Mouse (Mus musculus): ENCODE measurements around the gene Pdia6. TPM values are rescaled to one million over a fixed set of nuclear protein-coding genes. Genes with fewer than 3 reads are reported as not detected.

The Pdia6 gene
- polyA plus RNA-seq, 1 experiment: 81.4 TPM

- H3K4me1 ChIP-seq (ENCODE audit: control insufficient read depth, insufficient read depth, low read length): no peaks in the 10 kb centered on the region
- H3K27ac ChIP-seq (ENCODE audit: insufficient read depth, low read depth, low read length): no peak overlapping the region
- H3K4me3 ChIP-seq (ENCODE audit: insufficient read depth, low read length): no peak overlapping the region
- TF ChIP-seq CTCF (IDR thresholded peaks at IDR 0.05; ENCODE audit: low read depth, low read length) (no peak), POLR2A (IDR thresholded peaks at IDR 0.05; ENCODE audit: borderline replicate concordance, low read depth, low read length) (no peak)
Measured at GRCm38 (mm10) chr12:17235535-17236313, 30.6 kb upstream of the Pdia6 start.

GRCm38 (mm10) chr12:17238588-17239427 lies 27.5 kb upstream of the Pdia6 start:
- H3K4me1 ChIP-seq (ENCODE audit: control insufficient read depth, insufficient read depth, low read length): no peaks in the 10 kb centered on the region
- TF ChIP-seq CTCF (IDR thresholded peaks at IDR 0.05; ENCODE audit: low read depth, low read length) (no peak), POLR2A (IDR thresholded peaks at IDR 0.05; ENCODE audit: borderline replicate concordance, low read depth, low read length) (no peak)
- H3K27ac ChIP-seq (ENCODE audit: insufficient read depth, low read depth, low read length): no peak overlapping the region
- H3K4me3 ChIP-seq (ENCODE audit: insufficient read depth, low read length): no peak overlapping the region

DNA sequence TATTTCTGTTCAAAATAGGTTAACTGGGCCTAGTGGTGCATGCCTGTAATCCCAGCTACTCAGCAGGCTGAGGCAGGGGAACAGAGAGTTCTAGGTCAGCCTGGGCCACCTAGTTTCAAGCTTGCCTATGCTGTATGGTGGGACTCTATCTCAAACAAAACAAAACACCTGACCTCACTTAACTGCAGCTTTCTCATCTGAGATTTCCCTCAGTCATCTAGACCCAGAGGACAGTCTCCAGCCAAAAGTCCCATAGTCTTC lies 27.0 kb upstream of the Pdia6 start:
- no peak for TF ChIP-seq CTCF (IDR thresholded peaks at IDR 0.05; ENCODE audit: low read depth, low read length)
- no peak for TF ChIP-seq POLR2A (IDR thresholded peaks at IDR 0.05; ENCODE audit: borderline replicate concordance, low read depth, low read length)
- H3K4me1 ChIP-seq (ENCODE audit: control insufficient read depth, insufficient read depth, low read length): no peaks in the 10 kb centered on the region
- no peak overlapping the region for H3K4me3 ChIP-seq (ENCODE audit: insufficient read depth, low read length)
- no peak overlapping the region for H3K27ac ChIP-seq (ENCODE audit: insufficient read depth, low read depth, low read length)

GRCm38 (mm10) chr12:17241016-17241415 lies 25.3 kb upstream of the Pdia6 start:
- Histone ChIP-seq H3K4me1 (ENCODE audit: control insufficient read depth, insufficient read depth, low read length) (no peaks in the 10 kb centered on the region), H3K27ac (ENCODE audit: insufficient read depth, low read depth, low read length) (no peak overlapping the region), H3K4me3 (ENCODE audit: insufficient read depth, low read length) (no peak overlapping the region)
- no peak for TF ChIP-seq CTCF (IDR thresholded peaks at IDR 0.05; ENCODE audit: low read depth, low read length)
- TF ChIP-seq POLR2A (IDR thresholded peaks at IDR 0.05; ENCODE audit: borderline replicate concordance, low read depth, low read length): no peak

- H3K4me3 ChIP-seq (ENCODE audit: insufficient read depth, low read length): no peak overlapping the region
- TF ChIP-seq POLR2A (IDR thresholded peaks at IDR 0.05; ENCODE audit: borderline replicate concordance, low read depth, low read length) (no peak), CTCF (IDR thresholded peaks at IDR 0.05; ENCODE audit: low read depth, low read length) (no peak)
- no peaks in the 10 kb centered on the region for H3K4me1 ChIP-seq (ENCODE audit: control insufficient read depth, insufficient read depth, low read length)
- H3K27ac ChIP-seq (ENCODE audit: insufficient read depth, low read depth, low read length): no peak overlapping the region
Measured at GRCm38 (mm10) chr12:17241614-17242013, 24.7 kb upstream of the Pdia6 start.

- H3K27ac ChIP-seq (ENCODE audit: insufficient read depth, low read depth, low read length): no peak overlapping the region
- no peak for TF ChIP-seq CTCF (IDR thresholded peaks at IDR 0.05; ENCODE audit: low read depth, low read length)
- TF ChIP-seq POLR2A (IDR thresholded peaks at IDR 0.05; ENCODE audit: borderline replicate concordance, low read depth, low read length): no peak
- no peaks in the 10 kb centered on the region for H3K4me1 ChIP-seq (ENCODE audit: control insufficient read depth, insufficient read depth, low read length)
- no peak overlapping the region for H3K4me3 ChIP-seq (ENCODE audit: insufficient read depth, low read length)
Measured at GRCm38 (mm10) chr12:17242041-17242440, 24.3 kb upstream of the Pdia6 start.

GRCm38 (mm10) chr12:17250962-17251361 lies 15.4 kb upstream of the Pdia6 start:
- H3K4me3 ChIP-seq (ENCODE audit: insufficient read depth, low read length): no peak overlapping the region
- no peaks in the 10 kb centered on the region for H3K4me1 ChIP-seq (ENCODE audit: control insufficient read depth, insufficient read depth, low read length)
- TF ChIP-seq CTCF (IDR thresholded peaks at IDR 0.05; ENCODE audit: low read depth, low read length) (no peak), POLR2A (IDR thresholded peaks at IDR 0.05; ENCODE audit: borderline replicate concordance, low read depth, low read length) (no peak)
- no peak overlapping the region for H3K27ac ChIP-seq (ENCODE audit: insufficient read depth, low read depth, low read length)

- no peak overlapping the region for H3K4me3 ChIP-seq (ENCODE audit: insufficient read depth, low read length)
- peak; percentile 37; the same call in 1 of the 2 replicates for TF ChIP-seq CTCF (IDR thresholded peaks at IDR 0.05; ENCODE audit: low read depth, low read length)
- no peak for TF ChIP-seq POLR2A (IDR thresholded peaks at IDR 0.05; ENCODE audit: borderline replicate concordance, low read depth, low read length)
- H3K4me1 ChIP-seq (ENCODE audit: control insufficient read depth, insufficient read depth, low read length): no peaks in the 10 kb centered on the region
Measured at GRCm38 (mm10) chr12:17253069-17253468, 13.3 kb upstream of the Pdia6 start.

DNA sequence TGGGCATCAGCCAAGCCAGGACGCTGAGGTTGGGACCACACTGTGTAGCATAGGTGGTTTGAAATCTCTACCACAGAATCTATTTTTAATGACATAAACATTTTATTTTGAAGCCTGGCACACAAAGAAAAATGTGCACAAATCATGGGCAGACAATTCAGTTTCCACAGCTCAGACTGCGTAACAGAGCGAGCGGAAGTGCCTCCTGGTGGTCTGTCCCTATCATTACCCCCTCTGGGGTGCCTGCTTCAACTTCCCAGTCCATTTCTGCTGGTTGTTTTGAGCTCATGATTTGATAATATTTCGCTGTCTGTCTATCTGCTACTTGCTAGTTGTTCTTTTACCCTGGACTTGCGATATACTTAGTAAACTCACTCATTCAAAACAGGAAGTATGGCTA lies 10.7 kb upstream of the Pdia6 start:
- H3K4me1 ChIP-seq (ENCODE audit: control insufficient read depth, insufficient read depth, low read length): no peaks in the 10 kb centered on the region
- no peak overlapping the region for H3K4me3 ChIP-seq (ENCODE audit: insufficient read depth, low read length)
- TF ChIP-seq CTCF (IDR thresholded peaks at IDR 0.05; ENCODE audit: low read depth, low read length) (no peak), POLR2A (IDR thresholded peaks at IDR 0.05; ENCODE audit: borderline replicate concordance, low read depth, low read length) (no peak)
- H3K27ac ChIP-seq (ENCODE audit: insufficient read depth, low read depth, low read length): no peak overlapping the region

More at GRCm38 (mm10) chr12:17253069-17253468, 13.3 kb upstream of the Pdia6 start:
- H3K27ac ChIP-seq (ENCODE audit: insufficient read depth, low read depth, low read length): no peak overlapping the region

DNA sequence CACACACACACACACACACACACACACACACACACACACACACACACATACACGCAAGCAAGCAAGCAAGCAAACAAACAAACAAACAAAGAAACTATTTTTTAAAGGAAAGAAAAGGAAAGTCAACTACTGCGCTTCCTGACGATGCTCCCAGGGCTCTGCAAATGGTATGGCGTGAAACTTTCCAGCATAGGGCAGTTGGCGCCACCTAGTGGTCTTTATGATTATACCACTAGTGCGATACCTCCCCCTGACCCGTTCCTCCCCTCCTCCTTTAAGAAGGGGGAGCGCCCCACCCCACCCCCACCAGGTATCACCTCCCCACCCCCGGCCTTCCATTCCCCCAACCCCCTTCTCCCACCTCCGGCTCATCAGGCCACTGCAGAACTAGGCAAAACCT lies 9.4 kb upstream of the Pdia6 start:
- Histone ChIP-seq H3K27ac (ENCODE audit: insufficient read depth, low read depth, low read length) (no peak overlapping the region), H3K4me3 (ENCODE audit: insufficient read depth, low read length) (no peak overlapping the region), H3K4me1 (ENCODE audit: control insufficient read depth, insufficient read depth, low read length) (no peaks in the 10 kb centered on the region)
- peak; percentile 76 for TF ChIP-seq CTCF (IDR thresholded peaks at IDR 0.05; ENCODE audit: low read depth, low read length)
- no peak for TF ChIP-seq POLR2A (IDR thresholded peaks at IDR 0.05; ENCODE audit: borderline replicate concordance, low read depth, low read length)

All from bone marrow macrophage, adult 2 months (primary cell).